Mouse (Mus musculus) forebrain, embryonic 16.5 days (tissue): ENCODE results near the gene Klhl32. TPM values are rescaled to one million over a fixed set of nuclear protein-coding genes. Genes with fewer than 3 reads are reported as not detected.

Source experiments
- ATAC-seq: fragments of 200-750 bp; cut with Nextera tagmentation; 2 replicates; pipeline ENCODE4 v1.8.0; 2017; ENCODE audit warnings: mild to moderate bottlenecking, moderate library complexity
- H3K27ac ChIP-seq: fragments of 300-500 bp; sonication (generic); 2 replicates; pipeline ENCODE4 v1.5.1; 2014; ENCODE audit warnings: low read length, control low read depth
- H3K27me3 ChIP-seq: fragments of 300-500 bp; sonication (generic); replicated peaks from 2 replicates; pipeline ENCODE4 v1.6.1; 2014; ENCODE audit warnings: low read length; ENCODE audit not compliant: control insufficient read depth, insufficient read depth
- H3K36me3 ChIP-seq: fragments of 300-500 bp; sonication (generic); 2 replicates; pipeline ENCODE4 v1.6.1; 2014; ENCODE audit not compliant: control insufficient read depth, insufficient read depth
- H3K4me1 ChIP-seq: fragments of 300-500 bp; sonication (generic); replicated peaks from 2 replicates; pipeline ENCODE4 v1.6.1; 2014; ENCODE audit warnings: low read length; ENCODE audit not compliant: control insufficient read depth, insufficient read depth
- H3K4me2 ChIP-seq: fragments of 300-500 bp; sonication (generic); 2 replicates; pipeline ENCODE4 v1.6.1; 2014; ENCODE audit warnings: mild to moderate bottlenecking, low read length, control low read depth
- H3K4me3 ChIP-seq: fragments of 300-500 bp; sonication (generic); replicated peaks from 2 replicates; pipeline ENCODE4 v1.5.1; 2014; ENCODE audit warnings: mild to moderate bottlenecking, low read length, control low read depth
- H3K9ac ChIP-seq: fragments of 300-500 bp; sonication (generic); replicated peaks from 2 replicates; pipeline ENCODE4 v1.6.1; 2014; ENCODE audit warnings: low read depth, low read length, control low read depth
- H3K9me3 ChIP-seq: fragments of 300-500 bp; sonication (generic); 2 replicates; pipeline ENCODE4 v1.6.1; 2016; ENCODE audit warnings: low read length; ENCODE audit not compliant: control insufficient read depth
- WGBS: fragments of 180-500 bp; shearing (Covaris S2); extraction: QIAGEN DNeasy Blood & Tissue Kit; methylation state at CpG from one replicate; pipeline ENCODE4 v1.1.7; 2014; 5-methylcytosine and 5-hydroxymethylcytosine counted together
- polyA plus RNA-seq: library from polyadenylated mRNA; unstranded; fragments of >200 nt; fragmentation: Nextera tagmentation; extraction: Ambion mirVana; gene quantifications from 2 replicates; pipeline ENCODE4 v1.2.1, GENCODE M21; 2015

Gene Klhl32
- polyA plus RNA-seq, 1 experiment from 2014 or later = 26.4 TPM

- H3K27ac ChIP-seq = no peak overlapping the region
- WGBS = 92% methylated on average over 6 of the region's 6 CpGs
Observed at GRCm38 (mm10) chr4:24596942-24597611, 253.8 kb downstream of the Klhl32 start.

GRCm38 (mm10) chr4:24594824-24595223 is 256.1 kb downstream of the Klhl32 start:
- Histone ChIP-seq H3K36me3 (no peaks in the 10 kb centered on the region), H3K4me3 (no peak overlapping the region), H3K27ac (no peak overlapping the region), H3K4me1 (no peaks in the 10 kb centered on the region), H3K9ac (no peak overlapping the region), H3K27me3 (no peaks in the 10 kb centered on the region), H3K9me3 (no peaks in the 10 kb centered on the region), H3K4me2 (no peak overlapping the region)
- ATAC-seq = no peak

More at GRCm38 (mm10) chr4:24596942-24597611, 253.8 kb downstream of the Klhl32 start:
- no peak overlapping the region for H3K9ac ChIP-seq
- H3K4me2 ChIP-seq = no peak overlapping the region
- ATAC-seq = no peak
- H3K4me3 ChIP-seq = no peak overlapping the region
- H3K9me3 ChIP-seq = no peaks in the 10 kb centered on the region
- H3K27me3 ChIP-seq = no peaks in the 10 kb centered on the region
- no peaks in the 10 kb centered on the region for H3K36me3 ChIP-seq
- no peaks in the 10 kb centered on the region for H3K4me1 ChIP-seq

- ATAC-seq = peak; percentile 82
- WGBS = 11% methylated on average over 3 of the region's 3 CpGs
- Histone ChIP-seq H3K9ac (no peak overlapping the region), H3K4me2 (no peak overlapping the region), H3K4me3 (no peak overlapping the region), H3K36me3 (no peaks in the 10 kb centered on the region; the same call in 1 of the 2 replicates), H3K27ac (no peak overlapping the region), H3K27me3 (no peaks in the 10 kb centered on the region), H3K4me1 (no peaks in the 10 kb centered on the region), H3K9me3 (no peaks in the 10 kb centered on the region)
Observed at GRCm38 (mm10) chr4:24583997-24584396, 266.9 kb downstream of the Klhl32 start.

- Histone ChIP-seq H3K36me3 (no peaks in the 10 kb centered on the region), H3K27ac (no peak overlapping the region), H3K27me3 (no peaks in the 10 kb centered on the region), H3K4me2 (no peak overlapping the region), H3K4me1 (no peaks in the 10 kb centered on the region), H3K9ac (no peak overlapping the region), H3K4me3 (no peak overlapping the region), H3K9me3 (no peaks in the 10 kb centered on the region)
- ATAC-seq = no peak
- 77% methylated on average over 1 of the region's 1 CpGs for WGBS
Observed at GRCm38 (mm10) chr4:24582295-24582694, 268.6 kb downstream of the Klhl32 start.

GRCm38 (mm10) chr4:24577594-24577993 is 273.3 kb downstream of the Klhl32 start:
- H3K9me3 ChIP-seq = no peaks in the 10 kb centered on the region
- H3K4me2 ChIP-seq = no peak overlapping the region
- H3K27ac ChIP-seq = no peak overlapping the region
- H3K27me3 ChIP-seq = no peaks in the 10 kb centered on the region
- WGBS = 97% methylated on average over 5 of the region's 5 CpGs
- no peak overlapping the region for H3K4me3 ChIP-seq
- ATAC-seq = no peak
- H3K4me1 ChIP-seq = no peaks in the 10 kb centered on the region
- no peaks in the 10 kb centered on the region for H3K36me3 ChIP-seq
- H3K9ac ChIP-seq = no peak overlapping the region

- 14% methylated on average over 6 of the region's 6 CpGs for WGBS
Observed at GRCm38 (mm10) chr4:24574276-24574675, 276.6 kb downstream of the Klhl32 start.

GRCm38 (mm10) chr4:24568989-24569556 is 281.9 kb downstream of the Klhl32 start:
- no peak for ATAC-seq
- 82% methylated on average over 7 of the region's 7 CpGs for WGBS
- no peak overlapping the region for H3K9ac ChIP-seq

More at GRCm38 (mm10) chr4:24574276-24574675, 276.6 kb downstream of the Klhl32 start:
- no peaks in the 10 kb centered on the region for H3K36me3 ChIP-seq
- H3K9me3 ChIP-seq = no peaks in the 10 kb centered on the region
- H3K4me2 ChIP-seq = no peak overlapping the region
- H3K4me1 ChIP-seq = no peaks in the 10 kb centered on the region
- ATAC-seq = peak; percentile 92
- H3K4me3 ChIP-seq = no peak overlapping the region
- H3K27me3 ChIP-seq = no peaks in the 10 kb centered on the region
- no peak overlapping the region for H3K27ac ChIP-seq
- H3K9ac ChIP-seq = no peak overlapping the region

GRCm38 (mm10) chr4:24568026-24568425 is 282.9 kb downstream of the Klhl32 start:
- WGBS = 46% methylated on average over 6 of the region's 6 CpGs
- no peaks in the 10 kb centered on the region for H3K4me1 ChIP-seq
- no peak overlapping the region for H3K27ac ChIP-seq
- no peaks in the 10 kb centered on the region for H3K9me3 ChIP-seq
- H3K9ac ChIP-seq = no peak overlapping the region
- ATAC-seq = no peak
- no peaks in the 10 kb centered on the region for H3K36me3 ChIP-seq
- H3K4me2 ChIP-seq = no peak overlapping the region
- no peaks in the 10 kb centered on the region for H3K27me3 ChIP-seq
- no peak overlapping the region for H3K4me3 ChIP-seq

More at GRCm38 (mm10) chr4:24568989-24569556, 281.9 kb downstream of the Klhl32 start:
- H3K36me3 ChIP-seq = no peaks in the 10 kb centered on the region
- no peak overlapping the region for H3K27ac ChIP-seq
- H3K27me3 ChIP-seq = no peaks in the 10 kb centered on the region
- no peaks in the 10 kb centered on the region for H3K4me1 ChIP-seq
- no peak overlapping the region for H3K4me3 ChIP-seq
- H3K4me2 ChIP-seq = no peak overlapping the region
- H3K9me3 ChIP-seq = no peaks in the 10 kb centered on the region
